ENCODE assay signal across 7 mouse cellular contexts in genomic region chr12:12324266-12324665, GRCm38 (mm10).
A peak's percentile ranks its signal among the peaks of the same experiment; 100 is the strongest.
DNase-seq lines count a peak whose midpoint lies in the region; ATAC-seq and TF ChIP-seq lines count a peak whose summit lies in the region.
"Not testable (repeated sequence)": the region's sequence is repeated elsewhere in the genome, so short reads cannot be mapped to it uniquely, and the experiment has no call there.

No protein-coding gene starts in this region.

- WGBS in embryonic facial prominence, embryonic 10.5 days = 89% methylated on average over 22 of the region's 22 CpGs
- 89% methylated on average over 16 of the region's 22 CpGs for WGBS in forebrain, embryonic 14.5 days
- WGBS in heart, embryonic 16.5 days = 84% methylated on average over 22 of the region's 22 CpGs
- 91% methylated on average over 21 of the region's 22 CpGs for WGBS in intestine, embryonic 15.5 days
- WGBS in limb, embryonic 13.5 days = 77% methylated on average over 14 of the region's 22 CpGs
- 92% methylated on average over 16 of the region's 22 CpGs for WGBS in lung, postnatal 0 days
- WGBS in neural tube, embryonic 13.5 days = 88% methylated on average over 21 of the region's 22 CpGs

- H3K4me3 ChIP-seq in embryonic facial prominence, embryonic 10.5 days = peak overlapping the region; percentile 47; the same call in 1 of the 2 replicates
- not testable (repeated sequence) for H3K4me3 ChIP-seq in forebrain, embryonic 14.5 days (ENCODE audit: low read depth, low read length); heart, embryonic 16.5 days (ENCODE audit: low read length); intestine, embryonic 15.5 days (replicated peaks); lung, postnatal 0 days (ENCODE audit: low read depth, low read length)
- peak overlapping the region; percentile 29; the same call in 1 of the 2 replicates for H3K4me3 ChIP-seq in limb, embryonic 13.5 days
- H3K4me3 ChIP-seq in neural tube, embryonic 13.5 days = peak overlapping the region; percentile 28; the same call in 1 of the 2 replicates

- not testable (repeated sequence) for DNase-seq in embryonic facial prominence, embryonic 10.5 days (ENCODE audit: low spot score); forebrain, embryonic 14.5 days (ENCODE audit: low spot score); lung, postnatal 0 days (ENCODE audit: low spot score)

- H3K27me3 ChIP-seq in embryonic facial prominence, embryonic 10.5 days (replicated peaks; ENCODE audit: low read depth, poor library complexity, severe bottlenecking); forebrain, embryonic 14.5 days (replicated peaks; ENCODE audit: control insufficient read depth, insufficient read depth, low read length); heart, embryonic 16.5 days (ENCODE audit: control insufficient read depth, insufficient read depth, low read length); intestine, embryonic 15.5 days (replicated peaks); limb, embryonic 13.5 days; lung, postnatal 0 days (replicated peaks; ENCODE audit: insufficient read depth, low read length); neural tube, embryonic 13.5 days: not testable (repeated sequence)

- TF ChIP-seq CTCF in lung, postnatal 0 days (IDR thresholded peaks at IDR 0.05) = not testable (repeated sequence)

- peak overlapping the region; percentile 77 for H3K27ac ChIP-seq in embryonic facial prominence, embryonic 10.5 days (replicated peaks)
- H3K27ac ChIP-seq in forebrain, embryonic 14.5 days (ENCODE audit: low read depth, low read length) = peak overlapping the region; percentile 89; the same call in 1 of the 2 replicates
- H3K27ac ChIP-seq in heart, embryonic 16.5 days (ENCODE audit: low read length); intestine, embryonic 15.5 days; lung, postnatal 0 days (ENCODE audit: low read length): not testable (repeated sequence)
- H3K27ac ChIP-seq in limb, embryonic 13.5 days = peak overlapping the region; percentile 74
- peak overlapping the region; percentile 87 for H3K27ac ChIP-seq in neural tube, embryonic 13.5 days (replicated peaks)

- H3K36me3 ChIP-seq in embryonic facial prominence, embryonic 10.5 days (replicated peaks); forebrain, embryonic 14.5 days (ENCODE audit: control insufficient read depth, insufficient read depth, low read length); heart, embryonic 16.5 days (ENCODE audit: control insufficient read depth, insufficient read depth); intestine, embryonic 15.5 days; limb, embryonic 13.5 days; lung, postnatal 0 days (ENCODE audit: insufficient read depth, low read length); neural tube, embryonic 13.5 days: not testable (repeated sequence)

- TF ChIP-seq EP300 in lung, postnatal 0 days (IDR thresholded peaks at IDR 0.05) = not testable (repeated sequence)

- peak overlapping the region; percentile 59 for H3K4me2 ChIP-seq in forebrain, embryonic 14.5 days (ENCODE audit: low read length)
- H3K4me2 ChIP-seq in heart, embryonic 16.5 days (ENCODE audit: low read depth, low read length) = peak overlapping the region; percentile 60; the same call in 1 of the 2 replicates
- not testable (repeated sequence) for H3K4me2 ChIP-seq in intestine, embryonic 15.5 days (replicated peaks)
- H3K4me2 ChIP-seq in limb, embryonic 13.5 days (replicated peaks) = peak overlapping the region; percentile 64
- H3K4me2 ChIP-seq in lung, postnatal 0 days (replicated peaks; ENCODE audit: low read depth, low read length) = peak overlapping the region; percentile 49; the same call in 1 of the 2 replicates
- peak overlapping the region; percentile 57 for H3K4me2 ChIP-seq in neural tube, embryonic 13.5 days

- peak overlapping the region; percentile 62 for H3K9ac ChIP-seq in forebrain, embryonic 14.5 days (ENCODE audit: low read length)
- H3K9ac ChIP-seq in heart, embryonic 16.5 days (ENCODE audit: low read length); limb, embryonic 13.5 days; lung, postnatal 0 days (replicated peaks; ENCODE audit: low read depth): not testable (repeated sequence)
- H3K9ac ChIP-seq in intestine, embryonic 15.5 days = peak overlapping the region; percentile 29; the same call in 1 of the 2 replicates
- peak overlapping the region; percentile 65; the same call in 1 of the 2 replicates for H3K9ac ChIP-seq in neural tube, embryonic 13.5 days

- peaks cover 11% of the 10 kb centered on the region for H3K4me1 ChIP-seq in embryonic facial prominence, embryonic 10.5 days
- not testable (repeated sequence) for H3K4me1 ChIP-seq in forebrain, embryonic 14.5 days (ENCODE audit: control insufficient read depth, insufficient read depth, low read length); heart, embryonic 16.5 days (ENCODE audit: control insufficient read depth, insufficient read depth, low read length); intestine, embryonic 15.5 days (replicated peaks); lung, postnatal 0 days (ENCODE audit: insufficient read depth, low read depth, low read length)
- H3K4me1 ChIP-seq in limb, embryonic 13.5 days = peaks cover 19% of the 10 kb centered on the region
- peaks cover 12% of the 10 kb centered on the region for H3K4me1 ChIP-seq in neural tube, embryonic 13.5 days (replicated peaks)

- not testable (repeated sequence) for H3K9me3 ChIP-seq in embryonic facial prominence, embryonic 10.5 days; forebrain, embryonic 14.5 days (replicated peaks; ENCODE audit: control insufficient read depth, low read length); heart, embryonic 16.5 days (replicated peaks; ENCODE audit: control insufficient read depth, low read length); intestine, embryonic 15.5 days; limb, embryonic 13.5 days; lung, postnatal 0 days (ENCODE audit: low read length); neural tube, embryonic 13.5 days

- ATAC-seq in forebrain, embryonic 14.5 days; heart, embryonic 16.5 days (replicated peaks; ENCODE audit: extremely low read depth, insufficient read depth, low FRiP score); intestine, embryonic 15.5 days; limb, embryonic 13.5 days (ENCODE audit: low FRiP score, low read depth); lung, postnatal 0 days; neural tube, embryonic 13.5 days (ENCODE audit: low read depth): not testable (repeated sequence)
